Mouse (Mus musculus): Measurements from ENCODE around the gene Dennd1b. TPM values are rescaled to one million over a fixed set of nuclear protein-coding genes. Genes with fewer than 3 reads are reported as not detected.

Gene Dennd1b
- 11.9 and 13.5 TPM in 2 replicates for polyA plus RNA-seq (2014; fragmentation: Nextera tagmentation; extraction: Ambion mirVana)

DNA sequence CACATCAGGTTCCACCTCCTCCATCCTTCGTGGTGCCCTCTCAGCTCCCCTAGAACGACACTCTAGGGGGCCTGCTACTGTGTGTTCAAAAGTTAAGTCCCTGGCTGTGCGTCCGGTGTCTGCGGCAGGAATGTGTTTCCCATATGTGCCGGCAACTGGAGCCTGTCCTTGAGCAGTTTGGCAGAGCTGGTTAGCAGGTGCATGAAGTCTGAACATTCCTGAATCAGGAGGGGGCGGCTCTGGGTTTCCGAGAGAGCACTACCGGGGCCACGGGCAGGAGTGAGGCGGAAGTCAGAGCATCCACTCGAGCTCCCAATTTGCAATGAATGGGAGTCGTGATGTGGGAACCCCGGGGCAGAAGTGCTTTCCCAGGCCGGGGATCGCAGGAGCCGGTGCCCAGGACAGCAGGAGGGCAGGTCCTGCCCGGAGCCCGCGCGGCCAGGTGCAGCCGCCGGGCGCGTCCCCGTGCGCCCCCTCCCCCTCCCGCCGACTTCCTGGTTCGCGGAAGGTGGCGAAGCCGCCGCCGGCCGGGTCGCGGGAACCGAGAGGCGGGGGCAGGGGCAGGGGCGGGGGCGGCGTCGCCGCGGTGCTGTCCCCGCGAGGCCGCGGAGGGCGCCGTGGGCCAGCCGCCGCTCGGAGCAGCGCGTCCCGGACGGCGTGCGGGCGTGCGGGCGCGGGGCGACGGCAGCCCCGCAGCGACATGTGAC, at the start of gene Dennd1b:
TSS of gene Dennd1b (plus strand) at position 275 of the 707 bp plus-strand sequence.
- whole genome bisulfite sequencing = 2% methylated on average over 29 of the region's 69 CpGs
- DNase-seq (ENCODE audit: low spot score) (peak; percentile 79), ATAC-seq (replicated peaks; ENCODE audit: low FRiP score) (peak; percentile 86)
- Histone ChIP-seq H3K9me3 (ENCODE audit: control insufficient read depth, low read length) (no peaks in the 10 kb centered on the region), H3K4me3 (ENCODE audit: low read depth, low read length) (peak within 1 kb of the TSS; percentile 85), H3K4me1 (replicated peaks; ENCODE audit: control insufficient read depth, insufficient read depth, low read length) (0 out of 2 replicates have a peak, but pooled peaks cover 4% of the 10 kb centered on the region), H3K27me3 (ENCODE audit: control insufficient read depth, insufficient read depth, low read length) (no peaks in the 10 kb centered on the region), H3K4me2 (ENCODE audit: low read depth, low read length, severe bottlenecking) (peak within 1 kb of the TSS; percentile 68), H3K27ac (ENCODE audit: low read depth, low read length) (peak within 1 kb of the TSS; percentile 76), H3K36me3 (ENCODE audit: control insufficient read depth, insufficient read depth, low read length) (no peaks in the 10 kb centered on the region), H3K9ac (ENCODE audit: low read length) (peak within 1 kb of the TSS; percentile 92)

DNA sequence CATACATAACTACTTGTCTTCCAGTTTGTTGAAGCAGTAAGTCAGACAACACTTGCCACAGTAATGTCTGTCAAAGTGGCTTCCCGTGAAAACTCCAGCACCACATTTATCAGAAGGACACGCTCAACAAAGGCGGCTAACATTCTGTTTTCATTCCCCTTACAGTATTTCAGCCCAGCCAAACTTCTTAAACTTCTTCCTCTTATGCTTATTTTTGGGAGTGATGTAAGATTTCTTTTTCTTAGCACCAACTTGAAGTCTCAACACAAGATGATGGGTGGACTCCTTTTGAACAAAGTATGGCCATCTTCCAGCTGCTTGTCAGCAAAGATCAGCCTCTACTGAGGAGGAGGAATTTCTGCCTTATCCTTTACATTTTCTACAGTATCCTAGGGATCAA, 47.6 kb upstream of the Dennd1b start:
- Histone ChIP-seq H3K4me3 (ENCODE audit: low read depth, low read length) (no peak overlapping the region), H3K36me3 (ENCODE audit: control insufficient read depth, insufficient read depth, low read length) (no peaks in the 10 kb centered on the region), H3K9me3 (ENCODE audit: control insufficient read depth, low read length) (no peaks in the 10 kb centered on the region), H3K9ac (ENCODE audit: low read length) (no peak overlapping the region), H3K27ac (ENCODE audit: low read depth, low read length) (no peak overlapping the region), H3K4me2 (ENCODE audit: low read depth, low read length, severe bottlenecking) (no peak overlapping the region), H3K27me3 (ENCODE audit: control insufficient read depth, insufficient read depth, low read length) (no peaks in the 10 kb centered on the region), H3K4me1 (replicated peaks; ENCODE audit: control insufficient read depth, insufficient read depth, low read length) (no peaks in the 10 kb centered on the region)
- 95% methylated on average over 3 of the region's 3 CpGs for whole genome bisulfite sequencing
- no peak for ATAC-seq (replicated peaks; ENCODE audit: low FRiP score)
- no peak for DNase-seq (ENCODE audit: low spot score)

DNA sequence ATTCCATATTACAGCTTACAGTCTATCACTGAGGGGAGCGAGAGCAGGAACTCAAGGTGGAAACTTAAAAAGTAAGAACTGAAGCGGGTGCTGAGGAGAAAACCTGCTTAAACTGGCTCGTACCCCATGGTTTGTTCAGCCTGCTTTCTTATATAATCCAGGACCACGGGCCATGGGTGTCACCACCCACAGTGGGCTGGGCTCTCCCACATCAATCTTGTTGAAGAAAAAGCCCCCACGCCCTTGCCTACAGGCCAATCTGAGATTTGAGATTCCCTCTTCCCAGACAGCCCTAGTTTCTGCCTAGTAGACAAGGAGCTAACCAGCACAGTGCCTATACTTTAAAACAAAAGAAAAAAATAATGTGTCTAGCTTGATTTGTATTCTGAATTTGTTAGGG, 43.6 kb upstream of the Dennd1b start:
- WGBS = 87% methylated on average over 5 of the region's 5 CpGs
- ATAC-seq (replicated peaks; ENCODE audit: low FRiP score) = no peak

DNA sequence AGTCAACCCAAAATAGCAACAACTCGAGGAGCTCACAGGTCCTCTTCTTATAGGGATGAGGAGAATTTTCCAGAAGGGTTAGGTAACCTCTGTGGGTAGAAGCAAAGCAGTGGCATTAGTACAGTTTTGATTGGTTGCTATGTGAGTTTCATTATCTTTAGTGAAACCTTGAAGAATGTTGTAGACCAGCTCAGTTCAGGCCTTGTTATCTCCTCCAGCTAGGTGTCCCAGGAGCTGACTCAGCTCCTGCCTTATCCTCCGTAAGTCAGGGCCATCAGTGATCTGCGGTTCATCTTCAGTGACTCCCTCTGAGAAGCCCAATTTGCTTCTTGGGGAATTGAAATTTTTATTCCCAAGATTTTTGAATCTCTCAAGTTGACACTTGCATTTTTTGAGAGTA, 43.2 kb upstream of the Dennd1b start:
- H3K27ac ChIP-seq (ENCODE audit: low read depth, low read length) = no peak overlapping the region
- H3K27me3 ChIP-seq (ENCODE audit: control insufficient read depth, insufficient read depth, low read length) = no peaks in the 10 kb centered on the region
- no peaks in the 10 kb centered on the region for H3K4me1 ChIP-seq (replicated peaks; ENCODE audit: control insufficient read depth, insufficient read depth, low read length)
- DNase-seq (ENCODE audit: low spot score) = no peak
- 87% methylated on average over 3 of the region's 3 CpGs for WGBS
- no peak overlapping the region for H3K4me3 ChIP-seq (ENCODE audit: low read depth, low read length)
- no peak overlapping the region for H3K4me2 ChIP-seq (ENCODE audit: low read depth, low read length, severe bottlenecking)
- no peak overlapping the region for H3K9ac ChIP-seq (ENCODE audit: low read length)
- no peaks in the 10 kb centered on the region for H3K9me3 ChIP-seq (ENCODE audit: control insufficient read depth, low read length)
- no peak for ATAC-seq (replicated peaks; ENCODE audit: low FRiP score)
- no peaks in the 10 kb centered on the region for H3K36me3 ChIP-seq (ENCODE audit: control insufficient read depth, insufficient read depth, low read length)

More for the DNA sequence above, 43.6 kb upstream of the Dennd1b start:
- Histone ChIP-seq H3K4me2 (ENCODE audit: low read depth, low read length, severe bottlenecking) (no peak overlapping the region), H3K9me3 (ENCODE audit: control insufficient read depth, low read length) (no peaks in the 10 kb centered on the region), H3K36me3 (ENCODE audit: control insufficient read depth, insufficient read depth, low read length) (no peaks in the 10 kb centered on the region), H3K4me3 (ENCODE audit: low read depth, low read length) (no peak overlapping the region), H3K9ac (ENCODE audit: low read length) (no peak overlapping the region), H3K27me3 (ENCODE audit: control insufficient read depth, insufficient read depth, low read length) (no peaks in the 10 kb centered on the region), H3K4me1 (replicated peaks; ENCODE audit: control insufficient read depth, insufficient read depth, low read length) (no peaks in the 10 kb centered on the region), H3K27ac (ENCODE audit: low read depth, low read length) (no peak overlapping the region)
- DNase-seq (ENCODE audit: low spot score) = no peak

DNA sequence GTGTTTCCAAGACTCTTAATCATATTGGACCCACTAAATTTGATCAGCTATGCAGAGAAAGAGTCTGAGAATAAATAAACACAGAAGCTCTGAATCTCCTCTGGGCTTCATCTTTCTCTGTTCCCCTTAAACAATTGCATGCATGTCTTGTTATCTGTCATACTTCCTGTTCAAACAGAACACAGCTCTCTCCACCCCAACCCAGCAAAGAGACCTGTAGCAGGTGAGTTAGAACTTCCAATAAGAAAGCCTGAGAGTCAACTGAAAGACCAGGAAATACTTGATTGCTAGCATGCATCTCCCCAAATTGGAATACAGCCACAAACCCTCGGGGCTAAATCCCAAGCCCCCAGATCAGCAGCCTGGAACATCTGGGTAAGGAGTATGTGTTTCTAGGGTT, 42.4 kb upstream of the Dennd1b start:
- Histone ChIP-seq H3K9me3 (ENCODE audit: control insufficient read depth, low read length) (no peaks in the 10 kb centered on the region), H3K4me2 (ENCODE audit: low read depth, low read length, severe bottlenecking) (no peak overlapping the region), H3K36me3 (ENCODE audit: control insufficient read depth, insufficient read depth, low read length) (no peaks in the 10 kb centered on the region), H3K4me3 (ENCODE audit: low read depth, low read length) (no peak overlapping the region), H3K27ac (ENCODE audit: low read depth, low read length) (no peak overlapping the region), H3K9ac (ENCODE audit: low read length) (no peak overlapping the region), H3K27me3 (ENCODE audit: control insufficient read depth, insufficient read depth, low read length) (no peaks in the 10 kb centered on the region), H3K4me1 (replicated peaks; ENCODE audit: control insufficient read depth, insufficient read depth, low read length) (no peaks in the 10 kb centered on the region)
- 88% methylated on average over 1 of the region's 1 CpGs for WGBS
- ATAC-seq (replicated peaks; ENCODE audit: low FRiP score) (no peak), DNase-seq (ENCODE audit: low spot score) (no peak)

DNA sequence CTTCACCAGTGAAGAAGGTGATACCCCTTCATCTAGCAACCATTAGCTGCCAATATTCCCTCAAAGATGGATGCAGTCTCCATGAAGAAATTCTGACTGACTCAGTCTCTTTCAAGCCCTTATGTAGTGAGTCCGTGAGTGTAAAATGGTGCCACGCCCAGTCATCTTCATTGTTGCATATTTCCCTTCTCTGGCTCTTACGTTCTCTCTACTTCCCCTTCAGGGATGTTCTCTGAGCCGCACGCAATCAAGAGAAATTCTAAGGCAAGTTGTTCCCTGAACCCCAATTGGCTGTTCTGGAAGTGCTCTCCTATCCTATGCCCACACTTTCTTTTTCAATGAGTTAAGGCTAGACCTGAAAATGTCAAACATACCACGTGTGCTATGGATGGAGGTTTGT, 40.3 kb upstream of the Dennd1b start:
- no peak overlapping the region for H3K4me2 ChIP-seq (ENCODE audit: low read depth, low read length, severe bottlenecking)
- H3K9me3 ChIP-seq (ENCODE audit: control insufficient read depth, low read length) = no peaks in the 10 kb centered on the region
- no peak overlapping the region for H3K4me3 ChIP-seq (ENCODE audit: low read depth, low read length)
- DNase-seq (ENCODE audit: low spot score) = no peak
- H3K9ac ChIP-seq (ENCODE audit: low read length) = no peak overlapping the region
- H3K4me1 ChIP-seq (replicated peaks; ENCODE audit: control insufficient read depth, insufficient read depth, low read length) = no peaks in the 10 kb centered on the region
- no peaks in the 10 kb centered on the region for H3K36me3 ChIP-seq (ENCODE audit: control insufficient read depth, insufficient read depth, low read length)
- 91% methylated on average over 6 of the region's 6 CpGs for WGBS
- no peaks in the 10 kb centered on the region for H3K27me3 ChIP-seq (ENCODE audit: control insufficient read depth, insufficient read depth, low read length)
- ATAC-seq (replicated peaks; ENCODE audit: low FRiP score) = no peak
- no peak overlapping the region for H3K27ac ChIP-seq (ENCODE audit: low read depth, low read length)

DNA sequence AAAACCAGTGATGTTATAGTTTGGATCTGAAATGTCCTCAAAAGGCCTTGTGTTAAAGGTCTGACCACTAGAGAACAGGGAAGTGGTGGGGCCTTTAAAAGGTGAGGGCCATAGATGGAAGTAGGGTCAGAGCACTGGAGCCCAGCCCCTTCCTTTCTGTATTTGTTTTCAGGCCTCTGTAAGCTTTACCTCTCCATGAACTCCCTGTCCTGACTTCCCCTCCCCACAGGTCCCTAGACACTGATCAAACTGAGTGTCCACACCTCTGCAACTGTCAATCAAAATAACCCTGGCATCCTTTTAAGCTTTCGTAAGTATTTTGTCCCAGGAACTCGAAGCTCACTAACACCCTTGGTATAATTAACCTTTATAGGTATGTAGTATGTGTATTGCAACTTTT, 39.0 kb upstream of the Dennd1b start:
- H3K9ac ChIP-seq (ENCODE audit: low read length) = no peak overlapping the region
- H3K4me3 ChIP-seq (ENCODE audit: low read depth, low read length) = no peak overlapping the region
- DNase-seq (ENCODE audit: low spot score) (no peak), ATAC-seq (replicated peaks; ENCODE audit: low FRiP score) (no peak)
- no peaks in the 10 kb centered on the region for H3K9me3 ChIP-seq (ENCODE audit: control insufficient read depth, low read length)
- H3K4me1 ChIP-seq (replicated peaks; ENCODE audit: control insufficient read depth, insufficient read depth, low read length) = no peaks in the 10 kb centered on the region
- no peaks in the 10 kb centered on the region for H3K27me3 ChIP-seq (ENCODE audit: control insufficient read depth, insufficient read depth, low read length)
- no peaks in the 10 kb centered on the region for H3K36me3 ChIP-seq (ENCODE audit: control insufficient read depth, insufficient read depth, low read length)
- 85% methylated on average over 2 of the region's 2 CpGs for WGBS
- H3K4me2 ChIP-seq (ENCODE audit: low read depth, low read length, severe bottlenecking) = no peak overlapping the region
- no peak overlapping the region for H3K27ac ChIP-seq (ENCODE audit: low read depth, low read length)

DNA sequence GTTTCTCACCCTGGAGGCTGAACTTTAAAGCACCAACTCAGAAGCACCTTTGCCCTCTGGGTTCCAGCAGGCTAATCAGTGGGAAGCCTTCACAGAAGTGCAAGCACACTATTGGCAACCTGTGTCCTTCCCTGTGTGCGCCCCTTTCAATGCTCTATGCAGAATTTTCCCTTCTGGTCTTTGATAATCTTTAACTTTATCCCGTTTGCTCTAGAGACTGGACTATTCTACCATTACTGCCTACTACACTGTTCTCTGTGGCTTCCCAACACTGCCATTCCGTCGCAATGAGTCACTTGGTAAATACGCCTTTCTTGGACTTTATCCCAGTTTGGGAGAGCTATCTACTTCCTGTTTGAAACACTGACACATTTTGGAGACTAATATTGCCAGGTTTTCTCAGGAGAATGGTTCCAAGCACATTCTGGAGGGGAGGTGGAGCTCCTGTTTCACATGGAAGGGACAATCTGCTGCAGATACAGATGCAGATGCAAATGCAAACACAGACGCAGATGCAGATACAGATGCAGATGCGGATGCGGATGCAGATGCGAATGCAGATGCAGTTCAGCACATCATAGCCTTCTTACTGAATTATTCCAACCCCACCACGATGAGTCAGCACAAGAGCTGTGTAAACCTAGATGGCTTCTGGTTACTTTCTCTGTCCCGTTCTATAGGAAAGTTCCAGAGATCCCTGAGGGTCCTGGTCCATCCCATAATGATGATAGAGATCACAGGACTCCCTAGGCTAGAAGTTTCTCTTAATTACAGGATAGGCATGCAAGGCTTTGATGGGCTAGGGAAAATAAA, 34.4 kb upstream of the Dennd1b start:
- H3K4me1 ChIP-seq (replicated peaks; ENCODE audit: control insufficient read depth, insufficient read depth, low read length) = no peaks in the 10 kb centered on the region
- no peak overlapping the region for H3K9ac ChIP-seq (ENCODE audit: low read length)
- no peaks in the 10 kb centered on the region for H3K36me3 ChIP-seq (ENCODE audit: control insufficient read depth, insufficient read depth, low read length)
- DNase-seq (ENCODE audit: low spot score) (no peak), ATAC-seq (replicated peaks; ENCODE audit: low FRiP score) (no peak)
- no peak overlapping the region for H3K27ac ChIP-seq (ENCODE audit: low read depth, low read length)
- WGBS = 88% methylated on average over 11 of the region's 11 CpGs
- H3K9me3 ChIP-seq (ENCODE audit: control insufficient read depth, low read length) = no peaks in the 10 kb centered on the region
- no peaks in the 10 kb centered on the region for H3K27me3 ChIP-seq (ENCODE audit: control insufficient read depth, insufficient read depth, low read length)
- H3K4me3 ChIP-seq (ENCODE audit: low read depth, low read length) = no peak overlapping the region
- no peak overlapping the region for H3K4me2 ChIP-seq (ENCODE audit: low read depth, low read length, severe bottlenecking)
